Mouse (Mus musculus): Measurements from ENCODE around the gene Cdh7.
"Not testable (repeated sequence)": the region's sequence is repeated elsewhere in the genome, so short reads cannot be mapped to it uniquely, and the experiment has no call there.

The Cdh7 gene

GRCm38 (mm10) chr1:109982064-109982808 is at the start of gene Cdh7:
Cdh7 (plus strand) TSS chr1:109982431.
- peak; percentile 91 to 92 for DNase-seq

GRCm38 (mm10) chr1:109932674-109933073 is 49.6 kb upstream of the Cdh7 start:
- peak; percentile 92 to 94 for DNase-seq

- DNase-seq: peak; percentile 72
Observed at GRCm38 (mm10) chr1:109948571-109948970, 33.7 kb upstream of the Cdh7 start.

- DNase-seq: no peak
Observed at GRCm38 (mm10) chr1:109971721-109972425, 10.4 kb upstream of the Cdh7 start.

GRCm38 (mm10) chr1:109972426-109973015 is 9.7 kb upstream of the Cdh7 start:
- DNase-seq: no peak

GRCm38 (mm10) chr1:109982809-109983536 is 742 bp downstream of the Cdh7 start:
- DNase-seq: peak; percentile 85 to 89

- peak in 1 of 2 experiments; percentile 74 for DNase-seq
Observed at GRCm38 (mm10) chr1:109983537-109983912, 1.3 kb downstream of the Cdh7 start.

- no peak for DNase-seq
Observed at GRCm38 (mm10) chr1:109984776-109985175, 2.5 kb downstream of the Cdh7 start.

- peak; percentile 77 to 88 for DNase-seq
Observed at GRCm38 (mm10) chr1:109985468-109985867, 3.2 kb downstream of the Cdh7 start.

GRCm38 (mm10) chr1:109989541-109989940 is 7.3 kb downstream of the Cdh7 start:
- no peak for DNase-seq

- DNase-seq: peak; percentile 63 to 78
Observed at GRCm38 (mm10) chr1:109993906-109994305, 11.7 kb downstream of the Cdh7 start.

- no peak for DNase-seq
Observed at GRCm38 (mm10) chr1:110004451-110004850, 22.2 kb downstream of the Cdh7 start.

- DNase-seq: no peak
Observed at GRCm38 (mm10) chr1:110005038-110005437, 22.8 kb downstream of the Cdh7 start.

- DNase-seq: peak in 1 of 2 experiments; percentile 57
Observed at GRCm38 (mm10) chr1:110012153-110012552, 29.9 kb downstream of the Cdh7 start.

- DNase-seq: no peak
Observed at GRCm38 (mm10) chr1:110056317-110056716, 74.1 kb downstream of the Cdh7 start.

GRCm38 (mm10) chr1:110067405-110067804 is 85.2 kb downstream of the Cdh7 start:
- DNase-seq: peak in 1 of 2 experiments; percentile 4

- DNase-seq: no peak
Observed at GRCm38 (mm10) chr1:110078471-110078870, 96.2 kb downstream of the Cdh7 start.

GRCm38 (mm10) chr1:110118071-110118470 is 135.8 kb downstream of the Cdh7 start:
- no peak for DNase-seq

- no peak for DNase-seq
Observed at GRCm38 (mm10) chr1:110118862-110119261, 136.6 kb downstream of the Cdh7 start.

- DNase-seq: not testable (repeated sequence)
Observed at GRCm38 (mm10) chr1:110171459-110171858, 189.2 kb downstream of the Cdh7 start.
